Comparison of ENCODE assay signal across 9 mouse cellular contexts in the genomic region with DNA sequence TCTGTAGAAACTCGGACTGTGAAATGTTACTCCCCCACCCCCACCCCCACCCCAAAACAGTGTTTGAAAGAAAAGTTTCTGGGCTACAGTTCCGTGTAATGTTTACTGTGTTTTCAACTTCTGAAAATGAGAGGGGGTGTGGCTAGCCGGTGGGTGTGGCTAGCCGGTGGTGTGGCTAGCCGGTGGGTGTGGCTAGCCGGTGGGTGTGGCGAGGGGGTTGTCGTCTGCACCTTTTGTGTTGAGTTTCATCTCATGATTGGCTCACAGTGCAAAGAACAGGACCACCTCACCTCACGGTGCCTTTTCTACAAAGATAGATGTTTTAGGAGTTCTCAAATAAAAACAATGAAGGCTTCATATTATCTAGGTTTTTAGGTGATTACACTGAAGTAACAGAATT. TPM values are rescaled to one million over a fixed set of nuclear protein-coding genes. Genes with fewer than 3 reads are reported as not detected.
DNase-seq lines count a peak whose midpoint lies in the region; ATAC-seq lines count a peak whose summit lies in the region.
"Had no signal": no experiment of that assay in that cellular context is flagged by ENCODE, and none has a peak within 500 bp of the region (broad histone marks: within the 10 kb centered on the region; RNA-seq: fewer than 3 reads in every experiment).

No protein-coding gene starts in this region.

- ATAC-seq in heart, embryonic 13.5 days (ENCODE audit: extremely low read depth, insufficient number of reproducible peaks, low FRiP score, low TSS enrichment): no peak
- no peak for ATAC-seq in inflammation-experienced regulatory T-cells, adult 6 months

- H3K9me3 ChIP-seq in heart, embryonic 13.5 days: no peaks in the 10 kb centered on the region
- no peaks in the 10 kb centered on the region for H3K9me3 ChIP-seq in embryonic facial prominence, embryonic 10.5 days
- H3K9me3 ChIP-seq: hindbrain, embryonic 15.5 days had no signal

- DNase-seq in heart, adult 9 months (ENCODE audit: low spot score in 2 of 2): no peak
- DNase-seq in embryonic facial prominence, embryonic 10.5 days (ENCODE audit: low spot score): peak; percentile 34
- DNase-seq in kidney, postnatal 36 days: peak; percentile 67 to 85
- peak; percentile 25 for DNase-seq in retina, postnatal 1 day
- no peak for DNase-seq in left cerebral cortex, postnatal 10 days (ENCODE audit: extremely low spot score in 1 of 2, low spot score in 2 of 2)
- no peak for DNase-seq in layer of hippocampus, postnatal 36 days

- H3K4me1 ChIP-seq in heart, embryonic 13.5 days: no peaks in the 10 kb centered on the region
- no peaks in the 10 kb centered on the region for H3K4me1 ChIP-seq in embryonic facial prominence, embryonic 10.5 days

- no peaks in the 10 kb centered on the region for H3K27me3 ChIP-seq in heart, embryonic 13.5 days (replicated peaks)
- no peaks in the 10 kb centered on the region for H3K27me3 ChIP-seq in embryonic facial prominence, embryonic 10.5 days (replicated peaks; ENCODE audit: low read depth, poor library complexity, severe bottlenecking)
- H3K27me3 ChIP-seq: hindbrain, embryonic 15.5 days had no signal

- no peaks in the 10 kb centered on the region for H3K36me3 ChIP-seq in heart, embryonic 13.5 days
- no peaks in the 10 kb centered on the region for H3K36me3 ChIP-seq in embryonic facial prominence, embryonic 10.5 days (replicated peaks)
- H3K36me3 ChIP-seq: hindbrain, embryonic 15.5 days had no signal

- no peak overlapping the region for H3K9ac ChIP-seq in heart, embryonic 13.5 days
- H3K9ac ChIP-seq: hindbrain, embryonic 15.5 days had no signal

- intact Hi-C loops in left cerebral cortex, postnatal 10 days (cut with DNase I): loop anchor here (10.0 kb wide), 1 partner anchor 323 kb away; no protein-coding TSS in a partner anchor

- H3K4me3 ChIP-seq in heart, embryonic 13.5 days: no peak overlapping the region
- no peak overlapping the region for H3K4me3 ChIP-seq in embryonic facial prominence, embryonic 10.5 days
- H3K4me3 ChIP-seq: hindbrain, embryonic 15.5 days had no signal

- H3K27ac ChIP-seq in heart, embryonic 13.5 days (replicated peaks): no peak overlapping the region
- H3K27ac ChIP-seq in embryonic facial prominence, embryonic 10.5 days (replicated peaks): no peak overlapping the region
- H3K27ac ChIP-seq: hindbrain, embryonic 15.5 days had no signal

- WGBS in heart, embryonic 13.5 days: 48% methylated on average over 9 of the region's 9 CpGs
- 48% methylated on average over 9 of the region's 9 CpGs for WGBS in embryonic facial prominence, embryonic 10.5 days

- H3K4me2 ChIP-seq in heart, embryonic 13.5 days: peak overlapping the region; percentile 30; the same call in 1 of the 2 replicates
- H3K4me2 ChIP-seq: hindbrain, embryonic 15.5 days had no signal

RNA-seq across cellular contexts. Expression of gene Map3k13, which starts 24.0 kb away (rescaled TPM):
- polyA plus RNA-seq in heart, embryonic 13.5 days (2015; fragmentation: Nextera tagmentation; extraction: Ambion mirVana): 0.62 and 0.67 TPM in 2 replicates
- 1.9 and 2.1 TPM in 2 replicates for polyA plus RNA-seq in embryonic facial prominence, embryonic 10.5 days (2016; fragmentation: Nextera tagmentation; extraction: Ambion mirVana)
- under 1 TPM; 0.26 to 0.42 (median 0.38) TPM for polyA plus RNA-seq in inflammation-experienced regulatory T-cells, adult 6 months (2017; shearing (Covaris generic))
- total RNA-seq in left cerebral cortex, postnatal 10 days (2021): 10 to 100 TPM; 11.3 to 12.2 TPM
- total RNA-seq in layer of hippocampus, postnatal 36 days (2021): 10 to 100 TPM; 15.3 to 17.3 TPM

RNA-seq across cellular contexts. Expression of gene Ehhadh, which starts 30.5 kb away (rescaled TPM):
- 2.2 and 2.5 TPM in 2 replicates for polyA plus RNA-seq in heart, embryonic 13.5 days (2015; fragmentation: Nextera tagmentation; extraction: Ambion mirVana)
- polyA plus RNA-seq in embryonic facial prominence, embryonic 10.5 days (2016; fragmentation: Nextera tagmentation; extraction: Ambion mirVana): 1.8 and 2.1 TPM in 2 replicates
- polyA plus RNA-seq in inflammation-experienced regulatory T-cells, adult 6 months (2017; shearing (Covaris generic)): 1 to 10 TPM; 3.2 to 7.9 (median 6.3) TPM
- total RNA-seq in left cerebral cortex, postnatal 10 days (2021): 1 to 10 TPM; 1.4 to 1.9 TPM
- 1 to 10 TPM; 1.2 to 1.3 TPM for total RNA-seq in layer of hippocampus, postnatal 36 days (2021)

Comparison
In these comparisons a context has a peak if more than half of its experiments do, and no peak if none do; other contexts are left out.
1. DNase-seq: peak in embryonic facial prominence, embryonic 10.5 days (single experiment), kidney, postnatal 36 days (2 of 2) and retina, postnatal 1 day (single experiment); none in heart, adult 9 months (0 of 2), left cerebral cortex, postnatal 10 days (0 of 2) and layer of hippocampus, postnatal 36 days (0 of 2).